In genomic region chr17:54350881-54351280, GRCm38 (mm10) we compare ENCODE assay signal across 15 mouse cellular contexts. TPM values are rescaled to one million over a fixed set of nuclear protein-coding genes. Genes with fewer than 3 reads are reported as not detected.
A peak's percentile ranks its signal among the peaks of the same experiment; 100 is the strongest.
DNase-seq lines count a peak whose midpoint lies in the region; ATAC-seq and TF ChIP-seq lines count a peak whose summit lies in the region.
"Had no signal": no experiment of that assay in that cellular context is flagged by ENCODE, and none has a peak within 500 bp of the region (broad histone marks: within the 10 kb centered on the region; RNA-seq: fewer than 3 reads in every experiment).

No protein-coding gene starts in this region.

- H3K4me2 ChIP-seq in hindbrain, embryonic 11.5 days (replicated peaks; ENCODE audit: low read depth, low read length): no peak overlapping the region
- H3K4me2 ChIP-seq in hindbrain, embryonic 13.5 days: no peak overlapping the region
- H3K4me2 ChIP-seq in midbrain, embryonic 16.5 days (ENCODE audit: low read length): no peak overlapping the region
- H3K4me2 ChIP-seq in midbrain, embryonic 11.5 days: no peak overlapping the region
- H3K4me2 ChIP-seq in liver, embryonic 12.5 days: no peak overlapping the region
- H3K4me2 ChIP-seq: neural tube, embryonic 13.5 days had no signal

- WGBS in hindbrain, embryonic 11.5 days: 48% methylated on average over 2 of the region's 2 CpGs
- 46% methylated on average over 2 of the region's 2 CpGs for WGBS in hindbrain, embryonic 13.5 days
- WGBS in midbrain, embryonic 16.5 days: 47% methylated on average over 2 of the region's 2 CpGs
- WGBS in midbrain, embryonic 11.5 days: 52% methylated on average over 2 of the region's 2 CpGs
- WGBS in liver, embryonic 12.5 days (ENCODE audit: insufficient replicate concordance): 36% methylated on average over 2 of the region's 2 CpGs

- peak; percentile 2 for DNase-seq in hindbrain, embryonic 11.5 days (ENCODE audit: low spot score)
- DNase-seq in midbrain, embryonic 11.5 days (ENCODE audit: low spot score, missing footprints): no peak
- no peak for DNase-seq in left cerebral cortex, adult 11 months (ENCODE audit: low spot score)
- DNase-seq: cerebellum, adult 8-10 months; right cerebral cortex, postnatal 14 days; thymus, postnatal 4 days had no signal

- 0 out of 2 replicates have a peak, but pooled peaks have one; percentile 23 for TF ChIP-seq CTCF in cortical plate, adult 2 months (IDR thresholded peaks at IDR 0.05; ENCODE audit: extremely low read depth, insufficient read depth, low read length)

- no peaks in the 10 kb centered on the region for H3K9me3 ChIP-seq in hindbrain, embryonic 11.5 days (ENCODE audit: control insufficient read depth, low read length)
- H3K9me3 ChIP-seq in hindbrain, embryonic 13.5 days: no peaks in the 10 kb centered on the region
- no peaks in the 10 kb centered on the region for H3K9me3 ChIP-seq in midbrain, embryonic 16.5 days (replicated peaks; ENCODE audit: control insufficient read depth, low read length, poor library complexity, severe bottlenecking)
- no peaks in the 10 kb centered on the region for H3K9me3 ChIP-seq in midbrain, embryonic 11.5 days (ENCODE audit: control insufficient read depth, low read length)
- H3K9me3 ChIP-seq in liver, embryonic 12.5 days (replicated peaks): no peaks in the 10 kb centered on the region
- H3K9me3 ChIP-seq: heart, embryonic 10.5 days; neural tube, embryonic 13.5 days had no signal

- H3K9ac ChIP-seq in hindbrain, embryonic 11.5 days (ENCODE audit: low read depth, low read length): no peak overlapping the region
- H3K9ac ChIP-seq in hindbrain, embryonic 13.5 days: no peak overlapping the region
- H3K9ac ChIP-seq in midbrain, embryonic 16.5 days (ENCODE audit: low read depth, low read length): no peak overlapping the region
- H3K9ac ChIP-seq in midbrain, embryonic 11.5 days (ENCODE audit: low read length): no peak overlapping the region
- H3K9ac ChIP-seq in liver, embryonic 12.5 days: no peak overlapping the region
- H3K9ac ChIP-seq: neural tube, embryonic 13.5 days had no signal

- ATAC-seq in hindbrain, embryonic 11.5 days (ENCODE audit: low FRiP score): no peak
- ATAC-seq in hindbrain, embryonic 13.5 days (ENCODE audit: low FRiP score): no peak
- peak; percentile 55; the same call in 1 of the 2 replicates for ATAC-seq in midbrain, embryonic 16.5 days
- ATAC-seq in midbrain, embryonic 11.5 days (ENCODE audit: low FRiP score): no peak
- ATAC-seq in liver, embryonic 12.5 days: no peak
- ATAC-seq: activated CD4-positive, CD25-positive, alpha-beta regulatory T cell, adult 4 months had no signal

- no peaks in the 10 kb centered on the region for H3K36me3 ChIP-seq in hindbrain, embryonic 11.5 days (ENCODE audit: control insufficient read depth, insufficient read depth, low read length)
- no peaks in the 10 kb centered on the region for H3K36me3 ChIP-seq in hindbrain, embryonic 13.5 days
- no peaks in the 10 kb centered on the region for H3K36me3 ChIP-seq in midbrain, embryonic 16.5 days (ENCODE audit: control insufficient read depth, insufficient read depth, low read length)
- H3K36me3 ChIP-seq in midbrain, embryonic 11.5 days (ENCODE audit: control insufficient read depth, insufficient read depth, low read length): no peaks in the 10 kb centered on the region
- no peaks in the 10 kb centered on the region for H3K36me3 ChIP-seq in liver, embryonic 12.5 days
- H3K36me3 ChIP-seq: heart, embryonic 10.5 days; neural tube, embryonic 13.5 days had no signal

- no peaks in the 10 kb centered on the region for H3K4me1 ChIP-seq in hindbrain, embryonic 11.5 days (replicated peaks; ENCODE audit: control insufficient read depth, insufficient read depth, low read length)
- H3K4me1 ChIP-seq in hindbrain, embryonic 13.5 days (replicated peaks): no peaks in the 10 kb centered on the region
- H3K4me1 ChIP-seq in midbrain, embryonic 16.5 days (ENCODE audit: control insufficient read depth, insufficient read depth, low read length): no peaks in the 10 kb centered on the region
- no peaks in the 10 kb centered on the region for H3K4me1 ChIP-seq in midbrain, embryonic 11.5 days (ENCODE audit: control insufficient read depth, insufficient read depth, low read length)
- no peaks in the 10 kb centered on the region for H3K4me1 ChIP-seq in cortical plate, adult 2 months (ENCODE audit: control insufficient read depth, insufficient read depth, low read length)
- no peaks in the 10 kb centered on the region for H3K4me1 ChIP-seq in liver, embryonic 12.5 days
- H3K4me1 ChIP-seq: heart, embryonic 10.5 days; megakaryocyte, embryonic 14.5 days; neural tube, embryonic 13.5 days had no signal

- TF ChIP-seq POLR2A in cortical plate, adult 2 months (IDR thresholded peaks at IDR 0.05; ENCODE audit: extremely low read depth, insufficient read depth, low read length): no peak

- H3K27ac ChIP-seq in hindbrain, embryonic 11.5 days (ENCODE audit: low read depth, low read length): no peak overlapping the region
- no peak overlapping the region for H3K27ac ChIP-seq in hindbrain, embryonic 13.5 days
- H3K27ac ChIP-seq in midbrain, embryonic 16.5 days (ENCODE audit: low read length): no peak overlapping the region
- no peak overlapping the region for H3K27ac ChIP-seq in midbrain, embryonic 11.5 days (ENCODE audit: low read depth, low read length)
- no peak overlapping the region for H3K27ac ChIP-seq in cortical plate, adult 2 months (ENCODE audit: insufficient read depth, low read length)
- no peak overlapping the region for H3K27ac ChIP-seq in liver, embryonic 12.5 days
- H3K27ac ChIP-seq: heart, embryonic 10.5 days; neural tube, embryonic 13.5 days had no signal

- H3K27me3 ChIP-seq in hindbrain, embryonic 11.5 days (ENCODE audit: control insufficient read depth, insufficient read depth, low read length): no peaks in the 10 kb centered on the region
- H3K27me3 ChIP-seq in hindbrain, embryonic 13.5 days: no peaks in the 10 kb centered on the region
- H3K27me3 ChIP-seq in midbrain, embryonic 16.5 days (ENCODE audit: control insufficient read depth, insufficient read depth, low read depth, low read length): no peaks in the 10 kb centered on the region
- H3K27me3 ChIP-seq in midbrain, embryonic 11.5 days (ENCODE audit: control insufficient read depth, insufficient read depth, low read length): no peaks in the 10 kb centered on the region
- no peaks in the 10 kb centered on the region for H3K27me3 ChIP-seq in liver, embryonic 12.5 days (replicated peaks)
- H3K27me3 ChIP-seq: megakaryocyte, embryonic 14.5 days; neural tube, embryonic 13.5 days had no signal

- H3K4me3 ChIP-seq in hindbrain, embryonic 11.5 days (ENCODE audit: low read depth, low read length): no peak overlapping the region
- no peak overlapping the region for H3K4me3 ChIP-seq in hindbrain, embryonic 13.5 days
- H3K4me3 ChIP-seq in midbrain, embryonic 16.5 days (ENCODE audit: low read depth, low read length): no peak overlapping the region
- H3K4me3 ChIP-seq in midbrain, embryonic 11.5 days (ENCODE audit: low read depth, low read length): no peak overlapping the region
- H3K4me3 ChIP-seq in cortical plate, adult 2 months (ENCODE audit: insufficient read depth, low read length): no peak overlapping the region
- H3K4me3 ChIP-seq in liver, embryonic 12.5 days: no peak overlapping the region
- H3K4me3 ChIP-seq: heart, embryonic 10.5 days; megakaryocyte, embryonic 14.5 days; neural tube, embryonic 13.5 days had no signal

RNA-seq across cellular contexts. Expression of gene Slc5a7, which starts 52.0 kb away (rescaled TPM):
- 2.0 and 2.2 TPM in 2 replicates for polyA plus RNA-seq in hindbrain, embryonic 11.5 days (2014; fragmentation: Nextera tagmentation; extraction: Ambion mirVana)
- polyA plus RNA-seq in hindbrain, embryonic 13.5 days (2015; fragmentation: Nextera tagmentation; extraction: Ambion mirVana): 5.4 and 6.2 TPM in 2 replicates
- 2.3 and 3.5 TPM in 2 replicates for polyA plus RNA-seq in midbrain, embryonic 16.5 days (2015; fragmentation: Nextera tagmentation; extraction: Ambion mirVana)
- polyA plus RNA-seq in midbrain, embryonic 11.5 days (2014; fragmentation: Nextera tagmentation; extraction: Ambion mirVana): 1.2 and 1.7 TPM in 2 replicates
- polyA plus RNA-seq in cortical plate, adult 2 months (2012; rRNA removed): 0.32 and 1.3 TPM in 2 replicates
- polyA plus RNA-seq in liver, embryonic 12.5 days (2016; fragmentation: Nextera tagmentation; extraction: Ambion mirVana): 0.02 and 0.06 TPM in 2 replicates
- polyA plus RNA-seq: activated CD4-positive, CD25-positive, alpha-beta regulatory T cell, adult 4 months; liver, embryonic 16.5 days had no signal
